Comparison of ENCODE assay signal across 8 mouse cellular contexts in the genomic region with DNA sequence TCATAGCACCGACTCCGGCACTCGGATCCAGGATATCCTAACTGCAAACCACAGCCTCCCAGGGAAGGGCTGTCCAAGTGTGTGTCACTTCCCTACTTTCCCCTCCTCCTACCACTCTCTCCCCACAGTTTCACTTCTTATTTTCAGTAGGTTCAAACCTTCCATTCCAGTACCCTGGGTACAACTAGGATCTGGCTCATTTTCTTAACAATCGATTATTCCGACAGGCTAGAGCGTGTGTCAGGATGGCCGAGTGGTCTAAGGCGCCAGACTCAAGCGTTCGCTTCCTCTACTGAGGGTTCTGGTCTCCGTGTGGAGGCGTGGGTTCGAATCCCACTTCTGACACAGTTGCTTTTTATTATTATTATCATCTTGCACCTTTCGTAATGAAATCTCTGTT. TPM values are rescaled to one million over a fixed set of nuclear protein-coding genes. Genes with fewer than 3 reads are reported as not detected.
DNase-seq lines count a peak whose midpoint lies in the region; ATAC-seq and TF ChIP-seq lines count a peak whose summit lies in the region.

No protein-coding gene starts in this region.

- no peak for TF ChIP-seq CTCF in MEL (IDR thresholded peaks at IDR 0.05 in 2 of 3, conservative IDR thresholded peaks at IDR 0.05 in 1 of 3; ENCODE audit: control insufficient read depth in 1 of 3, insufficient read depth in 1 of 3, low read depth in 2 of 3, low read length in 3 of 3, poor library complexity in 1 of 3, severe bottlenecking in 1 of 3)

- H3K4me1 ChIP-seq in MEL (ENCODE audit: control insufficient read depth in 1 of 2, insufficient read depth in 2 of 2, low read length in 2 of 2), result peaks cover 0 to 9% of the 10 kb centered on the region in 2 experiments; a peak in 2 of 4 replicates
- H3K4me1 ChIP-seq in embryonic facial prominence, embryonic 13.5 days, result peaks cover 9% of the 10 kb centered on the region
- no peaks in the 10 kb centered on the region for H3K4me1 ChIP-seq in limb, embryonic 11.5 days (ENCODE audit: control insufficient read depth, insufficient read depth, low read length)

- peak overlapping the region; percentile 52 to 53 for H3K4me3 ChIP-seq in MEL (ENCODE audit: control insufficient read depth in 1 of 2, insufficient read depth in 1 of 2, low read depth in 2 of 2, low read length in 2 of 2)
- H3K4me3 ChIP-seq in embryonic facial prominence, embryonic 13.5 days, result peak overlapping the region; percentile 34
- H3K4me3 ChIP-seq in limb, embryonic 11.5 days (ENCODE audit: low read depth, low read length), result peak overlapping the region; percentile 16

- ATAC-seq in embryonic facial prominence, embryonic 13.5 days (ENCODE audit: insufficient number of reproducible peaks, insufficient read depth, low FRiP score, low TSS enrichment, low read depth), result no peak
- peak; percentile 48 to 64 for ATAC-seq in hematopoietic stem cell, adult 5-6 weeks (replicated peaks in 1 of 2; ENCODE audit: insufficient read depth in 1 of 2, low FRiP score in 2 of 2, low TSS enrichment in 1 of 2, low read depth in 1 of 2, poor library complexity in 2 of 2, severe bottlenecking in 2 of 2)
- ATAC-seq in limb, embryonic 11.5 days (ENCODE audit: insufficient number of reproducible peaks, low FRiP score, low TSS enrichment, low read depth), result 0 out of 2 replicates have a peak, but pooled peaks have one; percentile 46

- no peaks in the 10 kb centered on the region for H3K79me2 ChIP-seq in MEL (ENCODE audit: control insufficient read depth, insufficient read depth, low read length, poor library complexity)

- no peak for TF ChIP-seq EP300 in MEL (IDR thresholded peaks at IDR 0.05; ENCODE audit: low read depth in 1 of 2, low read length in 2 of 2)

- WGBS in embryonic facial prominence, embryonic 13.5 days, result 4% methylated on average over 14 of the region's 14 CpGs
- 1% methylated on average over 14 of the region's 14 CpGs for WGBS in limb, embryonic 11.5 days

- no peaks in the 10 kb centered on the region for H3K9me3 ChIP-seq in MEL (replicated peaks; ENCODE audit: insufficient read depth, low read length)
- H3K9me3 ChIP-seq in embryonic facial prominence, embryonic 13.5 days, result no peaks in the 10 kb centered on the region
- H3K9me3 ChIP-seq in limb, embryonic 11.5 days (ENCODE audit: control insufficient read depth, low read length), result no peaks in the 10 kb centered on the region

- no peak overlapping the region for H3K27ac ChIP-seq in MEL (ENCODE audit: control insufficient read depth, low read depth, low read length)
- H3K27ac ChIP-seq in embryonic facial prominence, embryonic 13.5 days, result no peak overlapping the region
- no peak overlapping the region for H3K27ac ChIP-seq in limb, embryonic 11.5 days (replicated peaks; ENCODE audit: low read depth, low read length)

- no peak for TF ChIP-seq RAD21 in MEL (IDR thresholded peaks at IDR 0.05; ENCODE audit: low read depth, low read length)

- H3K27me3 ChIP-seq in MEL (ENCODE audit: control insufficient read depth in 1 of 2, insufficient read depth in 2 of 2, low read length in 2 of 2), result no peaks in the 10 kb centered on the region
- peaks cover 20% of the 10 kb centered on the region for H3K27me3 ChIP-seq in embryonic facial prominence, embryonic 13.5 days
- H3K27me3 ChIP-seq in limb, embryonic 11.5 days (ENCODE audit: control insufficient read depth, insufficient read depth, low read length), result no peaks in the 10 kb centered on the region

- H3K9ac ChIP-seq in MEL (ENCODE audit: control insufficient read depth, low read depth, low read length, poor library complexity, severe bottlenecking), result peak overlapping the region; percentile 28
- no peak overlapping the region for H3K9ac ChIP-seq in embryonic facial prominence, embryonic 13.5 days
- H3K9ac ChIP-seq in limb, embryonic 11.5 days (ENCODE audit: low read length), result no peak overlapping the region

- no peak for TF ChIP-seq POLR2A in MEL (IDR thresholded peaks at IDR 0.05; ENCODE audit: control insufficient read depth in 1 of 2, insufficient read depth in 1 of 2, low read depth in 1 of 2, low read length in 2 of 2, poor library complexity in 1 of 2)

- H3K36me3 ChIP-seq in MEL (ENCODE audit: control insufficient read depth in 1 of 2, insufficient read depth in 2 of 2, low read length in 2 of 2), result peaks cover 0 to 19% of the 10 kb centered on the region in 2 experiments; a peak in 2 of 4 replicates
- H3K36me3 ChIP-seq in embryonic facial prominence, embryonic 13.5 days, result no peaks in the 10 kb centered on the region
- no peaks in the 10 kb centered on the region for H3K36me3 ChIP-seq in limb, embryonic 11.5 days (ENCODE audit: control insufficient read depth, insufficient read depth, low read length)

- peak; percentile 27 for DNase-seq in layer of hippocampus, adult 11-12 months (ENCODE audit: low spot score)
- DNase-seq in layer of hippocampus, adult 9-10 months (ENCODE audit: low spot score), result no peak
- DNase-seq in MEL (ENCODE audit: low read depth, low spot score), result peak; percentile 88
- DNase-seq in limb, embryonic 11.5 days (ENCODE audit: low spot score), result peak; percentile 87
- DNase-seq in mesoderm, embryonic 11.5 days (ENCODE audit: low read depth, low spot score), result peak; percentile 87
- no peak for DNase-seq in ovary, postnatal 14 days (ENCODE audit: low spot score)

- H3K4me2 ChIP-seq in embryonic facial prominence, embryonic 13.5 days, result peak overlapping the region; percentile 45
- peak overlapping the region; percentile 30 for H3K4me2 ChIP-seq in limb, embryonic 11.5 days (ENCODE audit: low read depth, severe bottlenecking)

TF ChIP-seq in MEL, 35 proteins besides CTCF, POLR2A, EP300 and RAD21:
- TF ChIP-seq UBTF (IDR thresholded peaks at IDR 0.05; ENCODE audit: borderline replicate concordance, insufficient read depth, low read depth, low read length), result no peak
- peak; percentile 100 for TF ChIP-seq TBP (IDR thresholded peaks at IDR 0.05; ENCODE audit: low read depth, low read length)
- TF ChIP-seq GATA1 (IDR thresholded peaks at IDR 0.05; ENCODE audit: low read depth, low read length), result peak; percentile 44; the same call in 1 of the 2 replicates

RNA-seq across cellular contexts. Expression of a gene that starts 30.3 kb away (rescaled TPM):
- total RNA-seq in MEL (2012; rRNA removed), result 0.42 and 0.52 TPM in 2 replicates
- 1 to 10 TPM in 1 of 2 experiments, not detected in 1; 1.0 TPM for polyA plus RNA-seq in MEL (2012; ENCODE audit: insufficient read depth in 1 of 2, insufficient read length in 2 of 2, low read depth in 1 of 2, low replicate concordance in 2 of 2, missing spikeins in 1 of 2)
- 16.8 and 18.0 TPM in 2 replicates for polyA plus RNA-seq in embryonic facial prominence, embryonic 13.5 days (2015; fragmentation: Nextera tagmentation; extraction: Ambion mirVana)
- total RNA-seq in hematopoietic stem cell, adult 5-6 weeks (2017), result 18.3 and 26.9 TPM in 2 replicates
- 26.9 and 28.8 TPM in 2 replicates for polyA plus RNA-seq in limb, embryonic 11.5 days (2014; fragmentation: Nextera tagmentation; extraction: Ambion mirVana)

Comparison
In these comparisons a context has a peak if more than half of its experiments do, and no peak if none do; other contexts are left out.
1. DNase-seq: peak in layer of hippocampus, adult 11-12 months (single experiment), MEL (single experiment), limb, embryonic 11.5 days (single experiment) and mesoderm, embryonic 11.5 days (single experiment); none in layer of hippocampus, adult 9-10 months (single experiment) and ovary, postnatal 14 days (single experiment).
2. Peak in every context shown above with its lines, with median percentiles within 50 percentile points of each other: H3K4me3 ChIP-seq.